Mouse (Mus musculus) limb, embryonic 12.5 days (tissue): ENCODE measurements at regions not wholly inside any gene's neighbourhood (a gene's known extent, or its start where the extent isn't known, plus 50 kb on each side); places are given as distances from the start of the nearest gene placed in this dataset.

ENCODE experiments used
- ATAC-seq: fragments of 200-750 bp; cut with Nextera tagmentation; 2 replicates; pipeline ENCODE4 v1.8.0; 2017; ENCODE audit warnings: low read depth, moderate TSS enrichment; ENCODE audit not compliant: insufficient number of reproducible peaks, insufficient read depth, low FRiP score, low TSS enrichment
- H3K27ac ChIP-seq: fragments of 300-500 bp; sonication (generic); 2 replicates; pipeline ENCODE4 v1.5.1; 2016; ENCODE audit warnings: mild to moderate bottlenecking, moderate library complexity
- H3K27me3 ChIP-seq: fragments of 300-500 bp; sonication (generic); 2 replicates; pipeline ENCODE4 v1.6.1; 2016; ENCODE audit warnings: mild to moderate bottlenecking, moderate library complexity
- H3K36me3 ChIP-seq: fragments of 300-500 bp; sonication (generic); 2 replicates; pipeline ENCODE4 v1.6.1; 2016; ENCODE audit warnings: mild to moderate bottlenecking, moderate library complexity
- H3K4me1 ChIP-seq: fragments of 300-500 bp; sonication (generic); replicated peaks from 2 replicates; pipeline ENCODE4 v1.6.1; 2016
- H3K4me2 ChIP-seq: fragments of 300-500 bp; sonication (generic); 2 replicates; pipeline ENCODE4 v1.6.1; 2016; ENCODE audit warnings: mild to moderate bottlenecking, moderate library complexity
- H3K4me3 ChIP-seq: fragments of 300-500 bp; sonication (generic); replicated peaks from 2 replicates; pipeline ENCODE4 v1.5.1; 2016; ENCODE audit warnings: mild to moderate bottlenecking
- H3K9ac ChIP-seq: fragments of 300-500 bp; sonication (generic); replicated peaks from 2 replicates; pipeline ENCODE4 v1.6.1; 2016; ENCODE audit warnings: mild to moderate bottlenecking, moderate library complexity
- H3K9me3 ChIP-seq: fragments of 300-500 bp; sonication (generic); 2 replicates; pipeline ENCODE4 v1.6.1; 2016; ENCODE audit warnings: mild to moderate bottlenecking, moderate library complexity
- WGBS: fragments of 180-500 bp; shearing (Covaris S2); methylation state at CpG from one replicate; pipeline ENCODE4 v1.1.7; 2016; 5-methylcytosine and 5-hydroxymethylcytosine counted together

DNA sequence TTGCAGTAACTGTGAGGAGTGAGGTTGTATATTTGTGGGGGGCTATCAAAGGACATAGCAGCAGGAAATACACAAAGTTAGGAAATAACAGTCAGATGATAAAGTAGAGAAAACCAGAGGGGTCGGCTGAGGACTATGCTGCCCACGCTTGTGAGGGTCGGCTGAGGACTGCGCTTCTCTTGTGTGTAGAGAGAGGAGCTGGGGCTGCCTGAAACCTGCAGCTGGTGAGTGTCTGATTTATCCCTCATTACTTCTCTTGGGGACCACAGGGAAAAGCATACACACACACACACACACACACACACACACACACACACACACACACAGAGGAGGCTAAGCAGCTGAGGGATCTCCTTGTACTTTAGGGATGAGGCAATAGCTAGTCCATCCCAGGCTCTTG is 124.3 kb upstream of the Rbfox1 start:
- no peak for ATAC-seq
- Histone ChIP-seq H3K4me3 (no peak overlapping the region), H3K9ac (no peak overlapping the region), H3K27ac (no peak overlapping the region), H3K27me3 (no peaks in the 10 kb centered on the region), H3K36me3 (no peaks in the 10 kb centered on the region), H3K4me2 (no peak overlapping the region), H3K9me3 (no peaks in the 10 kb centered on the region), H3K4me1 (no peaks in the 10 kb centered on the region)
- WGBS = 85% methylated on average over 4 of the region's 4 CpGs

DNA sequence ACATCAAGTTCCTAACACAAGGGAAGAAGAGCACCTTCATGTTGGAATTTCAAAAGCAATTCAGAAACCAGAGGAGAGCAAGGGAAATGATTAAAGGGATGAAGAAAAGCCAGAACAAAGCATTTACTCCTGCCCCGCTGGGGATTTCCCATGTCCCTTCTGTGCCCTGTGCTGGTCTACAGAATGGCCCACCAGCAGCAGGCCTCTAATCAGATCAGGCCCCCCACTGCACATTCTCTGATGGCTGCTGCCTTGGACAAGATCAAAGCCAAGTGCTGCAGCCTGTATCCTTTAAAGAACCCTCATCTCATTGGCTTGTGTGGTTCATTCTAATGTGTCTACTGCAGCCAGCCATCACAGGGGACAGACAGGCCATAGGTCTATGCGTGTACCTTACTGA is 126.1 kb upstream of the Rbfox1 start:
- H3K9ac ChIP-seq = no peak overlapping the region
- no peak for ATAC-seq
- no peaks in the 10 kb centered on the region for H3K4me1 ChIP-seq
- 86% methylated on average over 2 of the region's 2 CpGs for WGBS
- H3K27me3 ChIP-seq = no peaks in the 10 kb centered on the region
- no peaks in the 10 kb centered on the region for H3K36me3 ChIP-seq
- H3K4me3 ChIP-seq = no peak overlapping the region
- H3K27ac ChIP-seq = no peak overlapping the region
- no peak overlapping the region for H3K4me2 ChIP-seq
- no peaks in the 10 kb centered on the region for H3K9me3 ChIP-seq

DNA sequence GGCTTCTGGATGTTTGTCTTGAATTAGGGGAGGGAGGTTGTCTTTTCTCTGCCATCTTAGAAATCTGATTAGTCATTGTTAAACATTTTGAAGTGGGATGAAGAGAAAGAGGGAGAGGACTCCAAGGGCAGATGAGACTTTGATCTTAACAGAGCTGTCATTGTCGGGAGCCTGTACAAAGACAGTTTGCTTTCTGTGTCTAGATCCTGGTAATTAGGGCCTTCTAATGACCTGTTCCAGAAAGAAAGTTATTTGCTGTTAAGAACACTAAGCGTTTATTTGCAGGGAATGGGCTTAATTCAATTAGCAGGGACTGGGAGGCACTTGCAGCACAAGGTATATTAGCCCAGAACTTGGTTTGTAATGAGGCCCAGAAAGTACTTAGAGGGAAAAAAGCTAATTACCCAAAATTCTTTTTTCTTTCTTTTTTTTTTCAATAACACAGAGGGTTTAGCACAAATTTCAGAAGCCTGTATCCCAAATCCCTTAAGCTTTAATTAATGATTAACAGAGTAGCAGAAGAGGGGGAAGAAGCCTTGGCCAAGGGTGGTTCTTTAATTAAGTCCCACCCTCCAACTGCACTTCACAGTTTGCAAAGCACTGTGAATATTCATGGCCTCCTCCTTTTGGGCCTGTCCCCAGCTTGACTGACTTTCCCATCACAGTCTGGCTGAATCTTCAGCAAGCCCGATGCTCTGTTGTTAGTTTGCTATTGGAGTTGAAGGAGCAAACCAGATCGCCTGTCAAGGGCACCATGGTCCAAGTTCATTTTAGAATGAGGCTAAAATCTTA is 142.2 kb upstream of the Rbfox1 start:
- Histone ChIP-seq H3K9me3 (no peaks in the 10 kb centered on the region), H3K27ac (no peak overlapping the region), H3K27me3 (no peaks in the 10 kb centered on the region), H3K9ac (no peak overlapping the region), H3K4me3 (no peak overlapping the region), H3K4me1 (no peaks in the 10 kb centered on the region), H3K36me3 (no peaks in the 10 kb centered on the region), H3K4me2 (no peak overlapping the region)
- no peak for ATAC-seq
- 45% methylated on average over 4 of the region's 4 CpGs for WGBS

DNA sequence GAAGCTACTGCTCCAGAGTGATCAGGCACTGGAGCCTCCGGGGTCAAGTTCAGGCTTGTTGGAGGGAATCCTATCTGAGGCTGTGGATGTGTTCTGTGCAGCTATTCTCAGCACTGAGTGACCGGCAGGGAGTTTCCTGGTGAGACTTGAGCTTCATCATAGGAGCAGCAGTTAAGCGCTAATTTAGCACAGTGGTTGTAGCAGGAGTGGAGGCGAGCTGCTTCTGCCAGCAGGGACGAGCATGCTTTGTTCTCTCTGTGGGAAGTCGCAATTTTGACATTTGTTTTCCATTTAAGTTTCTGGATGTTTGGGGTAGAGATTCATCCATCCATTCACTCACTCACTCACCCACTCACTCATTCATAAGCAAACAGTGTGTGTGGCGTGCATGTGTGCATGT is 144.4 kb upstream of the Rbfox1 start:
- Histone ChIP-seq H3K4me2 (no peak overlapping the region), H3K27me3 (no peaks in the 10 kb centered on the region), H3K4me1 (no peaks in the 10 kb centered on the region), H3K36me3 (no peaks in the 10 kb centered on the region), H3K9me3 (no peaks in the 10 kb centered on the region), H3K4me3 (no peak overlapping the region), H3K9ac (no peak overlapping the region), H3K27ac (no peak overlapping the region)
- no peak for ATAC-seq
- 65% methylated on average over 7 of the region's 7 CpGs for WGBS

DNA sequence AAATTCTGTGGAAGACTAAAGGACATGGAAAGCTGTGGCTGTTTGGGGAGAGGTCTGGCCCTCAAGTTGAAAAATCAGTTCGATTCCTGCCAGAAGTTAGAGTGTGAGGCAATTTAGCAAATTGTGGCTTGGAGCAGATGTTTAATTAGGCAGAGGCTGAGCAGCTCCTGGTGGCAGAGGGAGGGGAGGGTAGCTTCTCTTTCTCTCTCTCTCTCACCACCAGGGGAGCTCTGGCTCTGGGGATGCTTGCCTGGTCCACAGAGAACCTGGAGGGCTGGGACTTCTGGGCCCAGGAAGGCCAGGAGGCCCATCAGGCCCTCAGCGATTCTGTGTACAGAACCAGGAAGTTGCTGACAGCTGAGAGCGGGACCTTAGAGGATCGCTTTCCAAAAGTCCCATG is 151.5 kb upstream of the Rbfox1 start:
- H3K27ac ChIP-seq = no peak overlapping the region
- 62% methylated on average over 4 of the region's 4 CpGs for WGBS

DNA sequence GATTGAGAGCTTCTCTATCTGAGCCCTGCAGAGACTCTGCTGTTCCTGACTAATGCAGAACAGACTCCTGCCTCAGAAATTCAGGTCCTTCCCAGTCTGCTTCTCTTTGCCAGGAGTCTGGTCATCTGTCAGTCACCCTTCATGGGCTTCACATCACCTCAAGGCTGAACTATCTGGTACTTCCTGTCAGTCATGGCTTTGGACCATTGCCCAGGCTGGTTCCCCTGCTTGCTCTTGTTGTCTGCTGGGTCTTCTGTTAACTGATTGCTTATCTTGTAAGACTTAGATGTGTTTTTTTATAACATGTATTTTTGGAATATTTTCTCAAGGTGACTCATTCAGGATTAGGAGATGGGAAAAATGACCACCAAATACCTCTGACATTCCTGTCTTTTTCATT is 162.6 kb upstream of the Rbfox1 start:
- H3K9ac ChIP-seq = no peak overlapping the region
- no peak for ATAC-seq

More for the DNA sequence above, 151.5 kb upstream of the Rbfox1 start:
- Histone ChIP-seq H3K27me3 (no peaks in the 10 kb centered on the region), H3K4me3 (no peak overlapping the region), H3K4me1 (no peaks in the 10 kb centered on the region), H3K4me2 (no peak overlapping the region), H3K36me3 (no peaks in the 10 kb centered on the region), H3K9me3 (no peaks in the 10 kb centered on the region), H3K9ac (no peak overlapping the region)
- ATAC-seq = no peak

DNA sequence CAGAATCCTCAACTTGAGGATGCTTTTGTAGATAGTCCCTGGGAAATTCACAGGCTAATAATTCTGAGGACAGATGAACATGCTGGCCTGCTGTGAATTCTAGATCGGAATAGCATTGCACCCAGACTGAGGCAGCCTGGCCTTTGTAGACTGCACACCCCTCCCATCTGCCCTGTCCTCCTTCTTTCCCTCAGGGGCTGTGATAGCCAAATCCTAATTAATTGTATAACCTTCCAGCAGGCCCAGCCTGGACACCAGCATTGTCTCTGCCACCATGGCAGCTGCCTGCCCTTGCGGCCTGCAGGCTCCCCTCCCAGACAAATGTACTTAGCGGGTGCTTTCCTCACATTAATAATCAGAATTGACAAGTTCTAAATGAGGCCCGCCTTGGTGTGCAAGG is 171.7 kb upstream of the Rbfox1 start:
- no peak for ATAC-seq
- H3K9ac ChIP-seq = no peak overlapping the region
- H3K27me3 ChIP-seq = no peaks in the 10 kb centered on the region
- no peaks in the 10 kb centered on the region for H3K4me1 ChIP-seq
- H3K4me3 ChIP-seq = no peak overlapping the region
- WGBS = 85% methylated on average over 4 of the region's 4 CpGs
- no peaks in the 10 kb centered on the region for H3K9me3 ChIP-seq
- H3K4me2 ChIP-seq = no peak overlapping the region
- H3K36me3 ChIP-seq = no peaks in the 10 kb centered on the region
- H3K27ac ChIP-seq = no peak overlapping the region

More for the DNA sequence above, 162.6 kb upstream of the Rbfox1 start:
- Histone ChIP-seq H3K36me3 (no peaks in the 10 kb centered on the region), H3K4me2 (no peak overlapping the region), H3K4me3 (no peak overlapping the region), H3K4me1 (no peaks in the 10 kb centered on the region), H3K27me3 (no peaks in the 10 kb centered on the region; the same call in 1 of the 2 replicates), H3K9me3 (no peaks in the 10 kb centered on the region), H3K27ac (no peak overlapping the region)

DNA sequence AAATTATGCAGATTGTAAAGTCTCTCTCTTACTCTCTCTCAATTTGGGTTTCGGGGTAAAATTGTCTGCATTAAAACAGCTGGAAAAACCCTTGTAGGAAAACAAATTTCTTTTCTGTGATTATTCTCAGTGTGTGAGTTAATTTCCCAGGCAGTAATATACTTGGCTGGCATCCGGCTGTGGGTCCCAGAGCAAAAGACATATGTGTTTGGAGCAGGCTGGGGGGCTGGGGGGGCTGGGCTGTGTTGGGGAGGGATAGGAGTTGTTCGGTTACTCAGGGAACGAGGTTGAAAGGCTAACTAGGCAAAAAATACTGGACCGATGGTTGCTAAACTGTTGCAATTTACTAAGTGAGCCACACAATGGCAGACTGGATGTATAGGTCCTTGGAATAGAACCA is 175.3 kb upstream of the Rbfox1 start:
- no peak overlapping the region for H3K4me3 ChIP-seq
- no peaks in the 10 kb centered on the region for H3K36me3 ChIP-seq
- WGBS = 77% methylated on average over 5 of the region's 5 CpGs
- H3K4me2 ChIP-seq = no peak overlapping the region
- H3K9me3 ChIP-seq = no peaks in the 10 kb centered on the region
- no peak overlapping the region for H3K27ac ChIP-seq
- H3K27me3 ChIP-seq = no peaks in the 10 kb centered on the region
- H3K9ac ChIP-seq = no peak overlapping the region
- ATAC-seq = no peak
- no peaks in the 10 kb centered on the region for H3K4me1 ChIP-seq

DNA sequence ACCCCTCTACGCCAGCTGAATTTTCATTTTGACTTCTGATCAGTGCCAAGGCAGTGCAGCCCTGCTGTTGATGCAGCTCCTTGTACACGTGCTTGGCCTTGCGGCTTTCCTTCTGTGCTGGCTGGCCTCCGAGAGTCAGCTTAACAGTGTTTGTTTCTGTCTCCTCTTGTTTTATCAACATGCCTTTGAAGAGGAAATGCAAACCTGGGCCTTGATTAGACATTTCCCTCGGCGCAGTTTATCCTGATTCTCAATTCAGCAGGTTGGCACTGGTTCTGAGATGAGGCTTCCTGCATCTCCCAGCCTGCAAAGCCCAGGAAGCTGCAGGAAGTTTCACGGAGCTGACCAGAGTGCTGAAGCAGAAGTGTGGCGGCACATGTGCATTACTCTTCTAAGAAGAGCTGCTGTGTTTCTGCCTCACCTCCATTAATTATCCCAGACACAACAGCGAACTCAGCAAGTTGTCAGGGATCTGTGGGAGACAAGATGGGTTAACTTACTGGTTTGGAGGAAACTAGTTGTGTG is 184.4 kb upstream of the Rbfox1 start:
- H3K4me2 ChIP-seq = no peak overlapping the region

DNA sequence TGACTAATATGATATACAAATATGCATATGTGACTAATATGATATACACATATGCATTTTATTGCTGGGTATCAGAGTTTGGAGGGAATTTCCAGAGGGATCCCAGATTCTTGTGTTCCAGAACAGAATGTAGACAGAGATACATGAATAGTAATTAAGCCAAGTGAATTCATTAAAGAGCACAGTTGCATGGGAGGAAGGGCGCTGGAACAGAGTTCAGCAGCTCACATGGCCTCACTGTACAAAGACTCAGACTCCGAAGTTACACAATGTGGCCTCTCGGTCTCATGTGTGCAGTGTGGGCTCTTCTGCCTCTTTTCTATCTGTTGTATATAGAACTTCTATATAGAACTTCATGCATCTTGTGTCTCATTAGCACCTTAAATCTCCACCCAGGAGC is 196.8 kb upstream of the Rbfox1 start:
- Histone ChIP-seq H3K27me3 (no peaks in the 10 kb centered on the region), H3K36me3 (no peaks in the 10 kb centered on the region), H3K4me1 (no peaks in the 10 kb centered on the region), H3K27ac (no peak overlapping the region), H3K4me2 (no peak overlapping the region), H3K4me3 (no peak overlapping the region), H3K9ac (no peak overlapping the region), H3K9me3 (no peaks in the 10 kb centered on the region)
- 91% methylated on average over 3 of the region's 3 CpGs for WGBS
- ATAC-seq = no peak

More for the DNA sequence above, 184.4 kb upstream of the Rbfox1 start:
- Histone ChIP-seq H3K4me1 (no peaks in the 10 kb centered on the region), H3K27me3 (no peaks in the 10 kb centered on the region), H3K4me3 (no peak overlapping the region), H3K27ac (no peak overlapping the region), H3K9me3 (no peaks in the 10 kb centered on the region), H3K36me3 (no peaks in the 10 kb centered on the region), H3K9ac (no peak overlapping the region)
- WGBS = 58% methylated on average over 9 of the region's 9 CpGs
- ATAC-seq = no peak

DNA sequence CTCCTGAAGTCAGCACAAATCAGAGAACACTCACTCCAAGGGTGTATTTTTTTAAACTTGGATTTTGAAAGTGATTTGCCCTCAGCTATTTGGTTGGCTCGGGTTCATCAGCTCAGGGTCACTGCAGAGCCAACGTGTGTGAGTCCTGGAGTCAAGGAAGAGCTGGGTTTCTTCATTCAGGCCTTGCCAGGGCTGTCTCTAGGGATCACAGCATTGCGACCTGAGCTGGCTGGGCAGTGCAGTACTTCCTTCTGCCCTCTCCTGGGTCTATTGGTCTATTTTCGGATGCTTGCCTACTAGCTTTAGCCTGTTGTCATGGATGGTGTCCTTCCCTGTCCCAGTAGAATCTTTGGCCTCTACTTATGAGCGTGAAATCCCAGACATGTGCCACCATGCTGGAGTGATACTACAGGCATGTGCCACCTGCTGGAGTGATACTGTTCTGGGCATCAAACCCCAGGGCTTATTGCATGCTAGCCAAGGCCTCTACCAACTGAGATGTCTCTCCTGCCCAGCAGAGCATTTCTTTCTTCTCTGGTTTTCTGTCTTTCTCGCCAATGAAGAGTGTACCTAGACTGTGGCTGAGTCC is 211.7 kb upstream of the Rbfox1 start:
- 78% methylated on average over 6 of the region's 6 CpGs for WGBS
- no peak overlapping the region for H3K4me2 ChIP-seq
- no peaks in the 10 kb centered on the region for H3K4me1 ChIP-seq
- no peak for ATAC-seq
- H3K27me3 ChIP-seq = no peaks in the 10 kb centered on the region
- no peak overlapping the region for H3K9ac ChIP-seq
- no peaks in the 10 kb centered on the region for H3K36me3 ChIP-seq
- no peaks in the 10 kb centered on the region for H3K9me3 ChIP-seq
- no peak overlapping the region for H3K27ac ChIP-seq
- H3K4me3 ChIP-seq = no peak overlapping the region

DNA sequence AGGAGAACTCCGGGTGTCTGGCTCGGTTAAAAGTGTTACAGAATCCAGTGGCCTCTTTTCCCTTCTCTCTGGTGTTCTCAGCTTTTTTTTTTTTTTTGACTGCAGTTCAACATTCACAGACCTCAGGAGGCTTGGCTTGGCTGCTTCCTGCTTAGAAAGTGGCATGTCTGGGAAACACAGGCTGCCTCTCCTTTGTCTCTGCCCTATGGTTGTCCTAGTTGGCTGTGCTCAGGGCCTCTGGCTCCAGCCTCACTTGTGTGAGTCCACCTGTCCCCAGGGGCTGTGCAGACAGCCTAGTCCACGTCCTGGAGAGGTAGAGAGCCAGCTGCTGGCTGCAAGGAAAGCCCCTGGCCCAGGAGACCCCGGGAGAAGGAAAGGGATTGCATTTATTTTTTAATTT is 212.3 kb upstream of the Rbfox1 start:
- H3K27ac ChIP-seq = no peak overlapping the region
- no peak overlapping the region for H3K9ac ChIP-seq
- no peak for ATAC-seq
- no peak overlapping the region for H3K4me2 ChIP-seq
- H3K4me3 ChIP-seq = no peak overlapping the region
- H3K36me3 ChIP-seq = no peaks in the 10 kb centered on the region
- WGBS = 63% methylated on average over 4 of the region's 4 CpGs
- no peaks in the 10 kb centered on the region for H3K4me1 ChIP-seq
- no peaks in the 10 kb centered on the region for H3K9me3 ChIP-seq
- no peaks in the 10 kb centered on the region for H3K27me3 ChIP-seq
